Mouse (Mus musculus) CH12.LX (cell line): ENCODE measurements at regions not wholly inside any gene's neighbourhood (a gene's known extent, or its start where the extent isn't known, plus 50 kb on each side); places are given as distances from the start of the nearest gene placed in this dataset.

ENCODE experiments used
- BHLHE40 ChIP-seq: IDR thresholded peaks from 2 replicates; pipeline ENCODE4 v1.6.1; 2011; ENCODE audit warnings: mild to moderate bottlenecking, low read depth, low read length, improper control_type of control experiment
- CHD2 ChIP-seq: IDR thresholded peaks from 2 replicates; pipeline ENCODE4 v1.6.1; 2011; ENCODE audit warnings: low read length, improper control_type of control experiment
- CTCF ChIP-seq, 2 experiments: IDR thresholded peaks in 1 of 2; conservative IDR thresholded peaks in 1 of 2; 2 replicates each; pipeline ENCODE4 v1.5.1; 2011 to 2012; ENCODE audit warnings: low read depth in 2 of 2, low read length in 2 of 2, improper control_type of control experiment in 1 of 2, inconsistent platforms in 1 of 2, mild to moderate bottlenecking in 1 of 2, moderate library complexity in 1 of 2
- EP300 ChIP-seq: IDR thresholded peaks from 2 replicates; pipeline ENCODE4 v1.6.1; 2011; ENCODE audit warnings: low read length, improper control_type of control experiment
- HCFC1 ChIP-seq: IDR thresholded peaks from 2 replicates; pipeline ENCODE4 v1.6.1; 2012; ENCODE audit warnings: low read depth, mild to moderate bottlenecking, inconsistent platforms, low read length, improper control_type of control experiment
- MAX ChIP-seq: IDR thresholded peaks from 2 replicates; pipeline ENCODE4 v1.6.1; 2011; ENCODE audit warnings: low read length, improper control_type of control experiment
- MEF2A ChIP-seq: IDR thresholded peaks from 2 replicates; pipeline ENCODE4 v1.6.1; 2014; ENCODE audit warnings: low read depth, mild to moderate bottlenecking, inconsistent platforms, low read length, improper control_type of control experiment, borderline replicate concordance
- MXI1 ChIP-seq: IDR thresholded peaks from 2 replicates; pipeline ENCODE4 v1.6.1; 2011; ENCODE audit warnings: mild to moderate bottlenecking, low read depth, low read length, improper control_type of control experiment
- NELFE ChIP-seq: IDR thresholded peaks from 2 replicates; pipeline ENCODE4 v1.6.1; 2011; ENCODE audit warnings: low read depth, low read length, improper control_type of control experiment
- POLR2A ChIP-seq: IDR thresholded peaks from 2 replicates; pipeline ENCODE4 v1.6.1; 2011; ENCODE audit warnings: low read depth, mild to moderate bottlenecking, improper control_type of control experiment, low read length
- POLR2AphosphoS2 ChIP-seq: IDR thresholded peaks from 2 replicates; pipeline ENCODE4 v1.6.1; 2011; ENCODE audit warnings: low read depth, low read length, improper control_type of control experiment
- RAD21 ChIP-seq: IDR thresholded peaks from 2 replicates; pipeline ENCODE4 v1.6.1; 2011; ENCODE audit warnings: low read depth, mild to moderate bottlenecking, low read length, improper control_type of control experiment, moderate library complexity
- USF1 ChIP-seq: IDR thresholded peaks from 2 replicates; pipeline ENCODE4 v1.6.1; 2014; ENCODE audit warnings: low read depth, mild to moderate bottlenecking, inconsistent platforms, low read length, improper control_type of control experiment
- ZC3H11A ChIP-seq: IDR thresholded peaks from 2 replicates; pipeline ENCODE4 v1.6.1; 2012; ENCODE audit warnings: low read depth, mild to moderate bottlenecking, inconsistent platforms, low read length, improper control_type of control experiment

- no peak for TF ChIP-seq CTCF (conservative IDR thresholded peaks at IDR 0.05 in 1 of 2, IDR thresholded peaks at IDR 0.05 in 1 of 2; ENCODE audit: low read depth in 2 of 2, low read length in 2 of 2)
- no peak for TF ChIP-seq MAX
- TF ChIP-seq HCFC1: no peak
- TF ChIP-seq EP300: no peak
- no peak for TF ChIP-seq POLR2A
- TF ChIP-seq USF1: no peak
- TF ChIP-seq CHD2: no peak
- TF ChIP-seq MXI1: no peak
- TF ChIP-seq MEF2A: no peak
- no peak for TF ChIP-seq NELFE
- no peak for TF ChIP-seq ZC3H11A
- no peak for TF ChIP-seq BHLHE40
- TF ChIP-seq POLR2AphosphoS2: no peak
- TF ChIP-seq RAD21: no peak
Observed at GRCm38 (mm10) chr16:47354279-47354678, 856.0 kb upstream of the Nectin3 start.
